Mouse (Mus musculus) thymus, adult 2 months (tissue): Measurements from ENCODE around the gene Lmna. TPM values are rescaled to one million over a fixed set of nuclear protein-coding genes. Genes with fewer than 3 reads are reported as not detected.

ENCODE experiments used
- DNase-seq: peaks from one replicate; pipeline ENCODE4 v3.0.0; 2021
- H3K27ac ChIP-seq: fragments of 200-500 bp; 2 replicates; pipeline ENCODE4 v1.5.1; 2012; ENCODE audit warnings: low read length, control low read depth; ENCODE audit not compliant: control insufficient read depth, insufficient read depth
- H3K27me3 ChIP-seq: fragments of 200-500 bp; 2 replicates; pipeline ENCODE4 v1.6.1; 2012; ENCODE audit warnings: mild to moderate bottlenecking, low read length, moderate library complexity, mixed read lengths; ENCODE audit not compliant: control insufficient read depth, insufficient read depth
- H3K36me3 ChIP-seq: fragments of 200-500 bp; 2 replicates; pipeline ENCODE4 v1.6.1; 2012; ENCODE audit warnings: mild to moderate bottlenecking, low read length, moderate library complexity; ENCODE audit not compliant: control insufficient read depth, insufficient read depth
- H3K4me1 ChIP-seq: fragments of 200-500 bp; replicated peaks from 2 replicates; pipeline ENCODE4 v1.6.1; 2012; ENCODE audit warnings: low read length; ENCODE audit not compliant: control insufficient read depth, insufficient read depth
- H3K4me3 ChIP-seq: fragments of 200-500 bp; 2 replicates; pipeline ENCODE4 v1.5.1; 2012; ENCODE audit warnings: mild to moderate bottlenecking, low read length, control low read depth, moderate library complexity; ENCODE audit not compliant: control insufficient read depth, insufficient read depth
- CTCF ChIP-seq: fragments of 200-500 bp; IDR thresholded peaks from 2 replicates; pipeline ENCODE4 v1.5.1; 2012; ENCODE audit warnings: mild to moderate bottlenecking, control low read depth, low read length, moderate library complexity, borderline replicate concordance; ENCODE audit not compliant: control insufficient read depth, poor library complexity, insufficient read depth; ENCODE audit errors: extremely low read depth
- POLR2A ChIP-seq: fragments of 200-500 bp; IDR thresholded peaks from 2 replicates; pipeline ENCODE4 v1.6.1; 2012; ENCODE audit warnings: mild to moderate bottlenecking, low read length, control low read depth, moderate library complexity; ENCODE audit not compliant: control insufficient read depth, poor library complexity, insufficient read depth; ENCODE audit errors: extremely low read depth
- WGBS: fragments of 180-500 bp; shearing (Covaris S2); methylation state at CpG from one replicate; pipeline ENCODE4 v1.1.7; 2018; 5-methylcytosine and 5-hydroxymethylcytosine counted together
- polyA plus RNA-seq: library from polyadenylated mRNA; depleted of rRNA; stranded (reverse); fragments of >200 nt; gene quantifications from 2 replicates; pipeline ENCODE4 v1.2.3, GENCODE M21; 2012

Lmna gene
- polyA plus RNA-seq, 1 experiment: 61.1 TPM

DNA sequence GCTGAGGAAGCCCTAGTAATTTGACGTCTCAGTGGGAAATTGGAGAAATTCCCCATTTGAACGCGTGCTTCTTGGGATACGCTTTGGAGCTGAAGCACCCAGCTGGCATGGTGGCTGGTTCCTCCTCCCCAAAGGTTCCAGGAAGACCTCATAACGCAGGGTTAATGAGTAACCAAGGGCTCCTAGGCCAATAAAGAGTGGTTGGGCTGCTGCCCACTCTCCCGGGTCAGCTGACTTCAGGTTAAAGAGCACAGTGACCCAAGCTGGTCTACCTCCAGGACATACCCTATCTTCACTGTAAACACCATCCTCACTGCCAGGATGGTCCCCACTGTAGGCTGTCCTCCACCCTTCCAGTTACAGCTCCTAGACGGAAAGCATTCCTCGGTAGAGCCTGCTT, 53.4 kb downstream of the Lmna start:
- H3K36me3 ChIP-seq: no peaks in the 10 kb centered on the region
- no peak overlapping the region for H3K4me3 ChIP-seq
- no peak for TF ChIP-seq POLR2A
- TF ChIP-seq CTCF: no peak
- 96% methylated on average over 8 of the region's 8 CpGs for WGBS
- H3K27me3 ChIP-seq: no peaks in the 10 kb centered on the region
- H3K27ac ChIP-seq: no peak overlapping the region
- peaks cover 57% of the 10 kb centered on the region for H3K4me1 ChIP-seq
- no peak for DNase-seq

DNA sequence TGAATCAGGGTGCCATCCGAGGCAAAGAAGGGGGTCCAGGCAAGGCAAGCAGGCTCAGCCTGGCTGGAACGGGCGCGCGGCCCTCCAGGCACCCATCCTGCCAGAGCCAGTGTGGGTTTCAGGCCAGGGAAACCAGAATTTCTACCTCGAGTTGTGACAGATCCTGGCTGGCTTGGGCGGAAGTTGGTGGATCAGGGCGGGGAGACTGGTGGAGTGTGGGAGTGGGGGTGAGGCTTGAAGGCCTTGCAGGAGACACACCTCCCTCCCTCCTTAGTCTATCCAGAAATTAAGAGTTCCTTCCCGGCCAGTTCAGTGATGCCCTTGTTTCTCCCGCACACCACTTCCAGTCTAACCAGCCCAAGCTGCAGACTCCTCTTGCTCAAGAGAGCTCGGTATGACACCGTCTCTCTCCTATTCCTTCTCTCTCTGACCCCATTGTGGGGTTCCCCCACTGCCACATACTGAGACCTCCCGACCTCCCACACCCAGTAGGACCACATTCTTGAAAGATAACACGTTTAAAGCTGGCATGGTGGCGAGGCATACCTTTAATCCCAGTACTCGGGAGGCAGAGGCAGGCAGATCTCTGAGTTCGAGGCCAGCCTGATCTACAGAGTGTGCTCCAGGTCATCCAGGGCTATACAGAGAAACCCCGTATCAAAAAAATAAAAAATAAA, 54.0 kb downstream of the Lmna start:
- H3K27ac ChIP-seq: no peak overlapping the region; the same call in 1 of the 2 replicates
- no peaks in the 10 kb centered on the region for H3K27me3 ChIP-seq
- peaks cover 62% of the 10 kb centered on the region for H3K4me1 ChIP-seq
- TF ChIP-seq CTCF (no peak), POLR2A (no peak)
- WGBS: 69% methylated on average over 18 of the region's 18 CpGs
- DNase-seq: no peak
- H3K36me3 ChIP-seq: no peaks in the 10 kb centered on the region
- peak overlapping the region; percentile 2 for H3K4me3 ChIP-seq

DNA sequence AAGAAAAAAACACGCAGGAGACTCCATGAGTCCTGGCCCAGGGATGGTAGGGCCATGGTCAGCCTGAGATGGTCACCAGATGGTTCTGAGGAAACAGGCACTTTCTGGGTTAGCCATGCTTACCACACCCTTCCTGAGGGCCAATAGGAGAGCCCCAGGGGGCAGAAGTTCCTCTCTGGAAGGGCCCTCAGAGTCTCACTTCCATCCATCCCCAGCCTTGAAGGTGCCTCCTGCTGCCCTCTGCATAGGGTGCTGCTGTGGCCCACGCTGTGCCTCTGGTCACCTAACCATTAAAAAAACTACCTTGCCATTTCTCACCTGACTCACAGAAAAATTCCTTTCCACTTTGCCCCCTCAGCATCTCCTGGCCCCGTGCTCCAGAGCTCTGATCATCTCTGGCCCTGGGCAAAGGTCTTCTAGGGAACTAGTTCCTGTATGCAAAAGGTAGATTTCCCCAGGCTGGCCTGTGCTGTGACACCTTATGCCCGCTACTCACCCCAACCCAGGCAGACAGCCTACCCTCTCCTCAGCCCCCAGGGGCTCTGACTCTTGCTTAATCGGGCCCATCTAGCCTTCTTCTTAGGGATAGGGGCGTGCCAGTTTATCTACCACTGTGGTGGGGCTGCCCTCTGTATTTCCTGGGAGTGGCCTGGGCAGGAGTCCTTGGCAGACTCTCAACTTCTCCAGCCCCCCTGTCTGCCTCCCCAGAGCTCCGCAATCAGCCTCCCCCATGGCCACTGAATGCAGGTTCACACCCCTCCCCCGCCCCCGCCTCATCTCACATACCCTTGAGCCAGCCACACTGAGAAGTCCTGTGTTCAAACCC, 54.8 kb downstream of the Lmna start:
- 30% methylated on average over 9 of the region's 9 CpGs for WGBS
- TF ChIP-seq POLR2A (no peak), CTCF (no peak)
- Histone ChIP-seq H3K4me1 (peaks cover 65% of the 10 kb centered on the region), H3K36me3 (no peaks in the 10 kb centered on the region), H3K4me3 (peak overlapping the region; percentile 2), H3K27ac (peak overlapping the region; percentile 70), H3K27me3 (no peaks in the 10 kb centered on the region)
- no peak for DNase-seq

DNA sequence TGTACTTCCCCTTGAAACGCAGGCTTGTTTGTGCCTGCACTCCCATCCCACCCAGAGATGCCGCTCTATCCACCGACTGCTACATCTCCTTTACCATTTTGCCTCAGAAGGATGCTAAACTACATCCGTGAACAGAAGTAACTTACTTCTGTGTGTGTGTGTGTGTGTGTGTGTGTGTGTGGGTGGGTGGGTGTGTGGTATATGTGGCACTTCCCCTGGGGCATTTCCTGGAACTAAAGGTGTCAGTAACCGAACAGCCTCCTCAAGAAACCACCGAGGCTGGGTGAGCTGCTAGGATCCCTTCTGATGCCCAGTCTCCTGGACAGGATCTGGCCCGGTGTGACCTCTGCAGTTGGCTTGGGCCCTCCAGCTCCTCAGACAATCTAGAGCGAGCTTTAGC, 55.8 kb downstream of the Lmna start:
- peaks cover 65% of the 10 kb centered on the region for H3K4me1 ChIP-seq
- H3K27ac ChIP-seq: peak overlapping the region; percentile 77
- DNase-seq: peak; percentile 57
- WGBS: 3% methylated on average over 8 of the region's 8 CpGs
- no peak for TF ChIP-seq CTCF
- no peak for TF ChIP-seq POLR2A
- H3K36me3 ChIP-seq: no peaks in the 10 kb centered on the region
- H3K27me3 ChIP-seq: no peaks in the 10 kb centered on the region
- peak overlapping the region; percentile 4; the same call in 1 of the 2 replicates for H3K4me3 ChIP-seq

DNA sequence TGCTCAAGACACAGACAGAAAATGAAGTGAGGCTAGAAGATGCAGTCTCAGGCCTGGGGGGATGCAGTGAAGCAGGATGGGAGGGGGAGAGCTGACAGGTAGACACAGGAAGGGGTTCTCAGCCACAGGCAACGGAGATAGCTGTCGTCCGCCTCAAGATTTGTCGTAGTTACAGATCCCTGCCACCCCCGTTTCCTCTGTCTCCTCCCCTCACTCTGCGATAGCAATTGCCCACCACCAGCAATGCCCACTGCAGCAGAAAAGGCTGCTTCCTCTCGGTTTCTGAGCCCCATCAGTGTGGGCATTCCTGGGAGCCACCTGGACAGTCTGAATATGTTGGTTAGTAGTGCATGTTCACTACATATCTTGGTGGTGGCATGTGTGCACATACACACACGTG, 56.4 kb downstream of the Lmna start:
- Histone ChIP-seq H3K4me3 (peak overlapping the region; percentile 4; the same call in 1 of the 2 replicates), H3K27ac (peak overlapping the region; percentile 77), H3K27me3 (no peaks in the 10 kb centered on the region), H3K36me3 (no peaks in the 10 kb centered on the region), H3K4me1 (peaks cover 66% of the 10 kb centered on the region)
- WGBS: 3% methylated on average over 8 of the region's 8 CpGs
- peak; percentile 63 for DNase-seq
- no peak for TF ChIP-seq CTCF
- TF ChIP-seq POLR2A: no peak

DNA sequence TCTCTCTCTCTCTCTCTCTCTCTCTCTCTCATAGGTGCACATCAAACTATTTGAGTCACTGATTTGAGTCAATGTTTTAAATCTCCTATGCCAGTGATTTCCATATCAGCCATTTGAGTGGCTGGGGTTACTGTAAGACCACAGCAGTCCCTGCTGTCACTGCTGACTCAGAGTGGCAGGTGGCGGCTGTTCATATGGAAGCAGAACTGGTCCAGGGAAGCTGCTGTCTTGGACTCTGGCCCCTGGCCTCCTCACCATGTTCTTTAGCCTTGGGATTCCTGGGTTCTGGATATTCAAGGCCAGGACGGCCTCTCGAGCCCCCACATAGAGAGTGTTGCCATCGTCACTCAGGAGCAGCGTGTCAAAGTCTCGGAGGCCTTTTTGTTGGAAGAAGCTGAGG, 57.0 kb downstream of the Lmna start:
- H3K27ac ChIP-seq: peak overlapping the region; percentile 77
- no peaks in the 10 kb centered on the region for H3K36me3 ChIP-seq
- no peak for DNase-seq
- H3K4me3 ChIP-seq: peak overlapping the region; percentile 2; the same call in 1 of the 2 replicates
- 75% methylated on average over 6 of the region's 6 CpGs for WGBS
- H3K4me1 ChIP-seq: peaks cover 71% of the 10 kb centered on the region
- TF ChIP-seq POLR2A (no peak), CTCF (no peak)
- no peaks in the 10 kb centered on the region for H3K27me3 ChIP-seq
